Mouse (Mus musculus): ENCODE data around the gene Zfyve16.

The Zfyve16 gene

GRCm38 (mm10) chr13:92530721-92531211, at the start of gene Zfyve16:
Zfyve16 (minus strand) TSS chr13:92530868.
- DNase-seq, result peak; percentile 96

- no peak for DNase-seq
Observed at GRCm38 (mm10) chr13:92578210-92578609, 47.5 kb upstream of the Zfyve16 start.

GRCm38 (mm10) chr13:92576688-92577087, 46.0 kb upstream of the Zfyve16 start:
- DNase-seq, result no peak

- DNase-seq, result no peak
Observed at GRCm38 (mm10) chr13:92576072-92576471, 45.4 kb upstream of the Zfyve16 start, which contains the start of gene Spz1. Spz1 (minus strand) TSS chr13:92576172.

- no peak for DNase-seq
Observed at GRCm38 (mm10) chr13:92559429-92559828, 28.8 kb upstream of the Zfyve16 start.

GRCm38 (mm10) chr13:92557229-92557628, 26.6 kb upstream of the Zfyve16 start:
- DNase-seq, result no peak

GRCm38 (mm10) chr13:92556458-92557126, 25.9 kb upstream of the Zfyve16 start:
- no peak for DNase-seq

GRCm38 (mm10) chr13:92547093-92547492, 16.4 kb upstream of the Zfyve16 start:
- no peak for DNase-seq

GRCm38 (mm10) chr13:92540997-92541396, 10.3 kb upstream of the Zfyve16 start:
- DNase-seq, result no peak

- DNase-seq, result no peak
Observed at GRCm38 (mm10) chr13:92539126-92539525, 8.5 kb upstream of the Zfyve16 start.

- peak; percentile 44 for DNase-seq
Observed at GRCm38 (mm10) chr13:92533801-92534200, 3.1 kb upstream of the Zfyve16 start.

- no peak for DNase-seq
Observed at GRCm38 (mm10) chr13:92532216-92532615, 1.5 kb upstream of the Zfyve16 start.

GRCm38 (mm10) chr13:92531237-92531636, 569 bp upstream of the Zfyve16 start:
- no peak for DNase-seq

GRCm38 (mm10) chr13:92529828-92530720, 594 bp downstream of the Zfyve16 start:
- no peak for DNase-seq

- no peak for DNase-seq
Observed at GRCm38 (mm10) chr13:92523178-92523813, 7.4 kb downstream of the Zfyve16 start.

GRCm38 (mm10) chr13:92504871-92505270, 25.8 kb downstream of the Zfyve16 start:
- DNase-seq, result no peak

GRCm38 (mm10) chr13:92491923-92492322, 38.7 kb downstream of the Zfyve16 start:
- DNase-seq, result no peak

- DNase-seq, result peak; percentile 10
Observed at GRCm38 (mm10) chr13:92490817-92491216, 39.9 kb downstream of the Zfyve16 start.

- DNase-seq, result peak; percentile 95
Observed at GRCm38 (mm10) chr13:92483852-92484463, 46.7 kb downstream of the Zfyve16 start, which contains the start of gene Fam151b. Fam151b (minus strand) TSS chr13:92484015.

- peak; percentile 80 for DNase-seq
Observed at GRCm38 (mm10) chr13:92483348-92483747, 47.3 kb downstream of the Zfyve16 start.

GRCm38 (mm10) chr13:92470151-92470550, 60.5 kb downstream of the Zfyve16 start:
- no peak for DNase-seq

- DNase-seq, result no peak
Observed at GRCm38 (mm10) chr13:92469381-92469780, 61.3 kb downstream of the Zfyve16 start.

- no peak for DNase-seq
Observed at GRCm38 (mm10) chr13:92467891-92468290, 62.8 kb downstream of the Zfyve16 start.

Measured in lung, postnatal 36 days (tissue).